Mouse (Mus musculus) CH12.LX (cell line): ENCODE results near the gene Dusp16. TPM values are rescaled to one million over a fixed set of nuclear protein-coding genes. Genes with fewer than 3 reads are reported as not detected.

Source experiments
- DNase-seq: peaks from one replicate; pipeline ENCODE4 v3.0.0-alpha.2; 2013; ENCODE audit errors: extremely low read depth
- H3K27ac ChIP-seq: 2 replicates; pipeline ENCODE4 v1.5.1; 2012; ENCODE audit warnings: low read depth, mild to moderate bottlenecking, control low read depth, moderate library complexity; ENCODE audit not compliant: insufficient read depth
- H3K27me3 ChIP-seq: replicated peaks from 2 replicates; pipeline ENCODE3; 2012; ENCODE audit warnings: inconsistent platforms
- H3K36me3 ChIP-seq, 2 experiments: replicated peaks in 1 of 2; 2 replicates each; pipeline versions ENCODE3 to v1.6.1; 2012; ENCODE audit warnings: inconsistent platforms in 1 of 2, low read length in 1 of 2, mild to moderate bottlenecking in 1 of 2, mixed read lengths in 1 of 2, moderate library complexity in 1 of 2; ENCODE audit not compliant: control insufficient read depth in 1 of 2, insufficient read depth in 1 of 2
- H3K4me1 ChIP-seq, 2 experiments: 2 replicates each; pipeline ENCODE4 v1.6.1; 2012; ENCODE audit warnings: inconsistent platforms in 1 of 2, moderate library complexity in 1 of 2; ENCODE audit not compliant: insufficient read depth in 2 of 2, control insufficient read depth in 1 of 2
- H3K4me2 ChIP-seq: 2 replicates; pipeline ENCODE4 v1.6.1; 2012; ENCODE audit warnings: low read depth, mild to moderate bottlenecking, control low read depth; ENCODE audit not compliant: poor library complexity, insufficient read depth, severe bottlenecking
- H3K4me3 ChIP-seq, 3 experiments: fragments of 150-350 bp in 1 of 3; sonication (generic) in 1 of 3; replicated peaks in 1 of 3; 2 replicates each; pipeline versions ENCODE3 to v1.5.1; 2011 to 2012; ENCODE audit warnings: low read depth in 2 of 3, low read length in 2 of 3, mild to moderate bottlenecking in 2 of 3, moderate library complexity in 2 of 3, control low read depth in 1 of 3, improper control_type of control experiment in 1 of 3, inconsistent platforms in 1 of 3, mixed read lengths in 1 of 3; ENCODE audit not compliant: poor library complexity in 1 of 3
- H3K79me2 ChIP-seq: replicated peaks from 2 replicates; pipeline ENCODE4 v1.6.1; 2012; ENCODE audit warnings: mild to moderate bottlenecking, moderate library complexity; ENCODE audit not compliant: control insufficient read depth, poor library complexity, insufficient read depth, severe bottlenecking; ENCODE audit errors: extremely low read depth
- H3K9ac ChIP-seq: 2 replicates; pipeline ENCODE4 v1.6.1; 2012; ENCODE audit warnings: low read depth, mild to moderate bottlenecking, control low read depth, moderate library complexity; ENCODE audit not compliant: insufficient read depth
- H3K9me3 ChIP-seq: replicated peaks from 2 replicates; pipeline ENCODE3; 2012; ENCODE audit warnings: low read length, inconsistent platforms, mixed read lengths
- CHD1 ChIP-seq: IDR thresholded peaks from 2 replicates; pipeline ENCODE4 v1.6.1; 2012; ENCODE audit warnings: low read depth, low read length, improper control_type of control experiment, inconsistent platforms
- CTCF ChIP-seq, 2 experiments: IDR thresholded peaks in 1 of 2; conservative IDR thresholded peaks in 1 of 2; 2 replicates each; pipeline ENCODE4 v1.5.1; 2011 to 2012; ENCODE audit warnings: low read depth in 2 of 2, low read length in 2 of 2, improper control_type of control experiment in 1 of 2, inconsistent platforms in 1 of 2, mild to moderate bottlenecking in 1 of 2, moderate library complexity in 1 of 2
- E2F4 ChIP-seq: IDR thresholded peaks from 2 replicates; pipeline ENCODE4 v1.6.1; 2011; ENCODE audit warnings: low read depth, low read length, improper control_type of control experiment; ENCODE audit not compliant: insufficient replicate concordance
- GABPA ChIP-seq: IDR thresholded peaks from 2 replicates; pipeline ENCODE4 v1.6.1; 2012; ENCODE audit warnings: low read depth, low read length, improper control_type of control experiment, inconsistent platforms; ENCODE audit not compliant: insufficient replicate concordance
- IRF4 ChIP-seq: IDR thresholded peaks from 2 replicates; pipeline ENCODE4 v1.6.1; 2014; ENCODE audit warnings: low read depth, mild to moderate bottlenecking, inconsistent platforms, low read length, improper control_type of control experiment
- JUND ChIP-seq: conservative IDR thresholded peaks from 2 replicates; pipeline ENCODE4 v1.6.1; 2011; ENCODE audit warnings: low read depth, low read length, improper control_type of control experiment
- KAT2A ChIP-seq: IDR thresholded peaks from 2 replicates; pipeline ENCODE4 v1.6.1; 2012; ENCODE audit warnings: low read length, improper control_type of control experiment, inconsistent platforms; ENCODE audit not compliant: insufficient replicate concordance
- MAFK ChIP-seq: IDR thresholded peaks from 2 replicates; pipeline ENCODE4 v1.6.1; 2011; ENCODE audit warnings: low read length, improper control_type of control experiment; ENCODE audit not compliant: insufficient replicate concordance
- MAX ChIP-seq: IDR thresholded peaks from 2 replicates; pipeline ENCODE4 v1.6.1; 2011; ENCODE audit warnings: low read length, improper control_type of control experiment
- MAZ ChIP-seq: IDR thresholded peaks from 2 replicates; pipeline ENCODE4 v1.6.1; 2012; ENCODE audit warnings: low read depth, mild to moderate bottlenecking, inconsistent platforms, low read length, improper control_type of control experiment, moderate library complexity
- MEF2A ChIP-seq: IDR thresholded peaks from 2 replicates; pipeline ENCODE4 v1.6.1; 2014; ENCODE audit warnings: low read depth, mild to moderate bottlenecking, inconsistent platforms, low read length, improper control_type of control experiment, borderline replicate concordance
- PAX5 ChIP-seq: IDR thresholded peaks from 2 replicates; pipeline ENCODE4 v1.6.1; 2012; ENCODE audit warnings: low read length, inconsistent platforms, mixed read lengths
- POLR2A ChIP-seq: IDR thresholded peaks from 2 replicates; pipeline ENCODE4 v1.6.1; 2011; ENCODE audit warnings: low read depth, mild to moderate bottlenecking, improper control_type of control experiment, low read length
- RAD21 ChIP-seq: IDR thresholded peaks from 2 replicates; pipeline ENCODE4 v1.6.1; 2011; ENCODE audit warnings: low read depth, mild to moderate bottlenecking, low read length, improper control_type of control experiment, moderate library complexity
- RCOR1 ChIP-seq: conservative IDR thresholded peaks from 2 replicates; pipeline ENCODE4 v1.6.1; 2012; ENCODE audit warnings: low read depth, mild to moderate bottlenecking, inconsistent platforms, low read length, improper control_type of control experiment
- UBTF ChIP-seq: IDR thresholded peaks from 2 replicates; pipeline ENCODE4 v1.6.1; 2012; ENCODE audit warnings: low read depth, mild to moderate bottlenecking, inconsistent platforms, low read length, improper control_type of control experiment, moderate library complexity
- USF2 ChIP-seq: conservative IDR thresholded peaks from 2 replicates; pipeline ENCODE4 v1.6.1; 2011; ENCODE audit warnings: low read depth, low read length, improper control_type of control experiment
- ZC3H11A ChIP-seq: IDR thresholded peaks from 2 replicates; pipeline ENCODE4 v1.6.1; 2012; ENCODE audit warnings: low read depth, mild to moderate bottlenecking, inconsistent platforms, low read length, improper control_type of control experiment
- ZKSCAN1 ChIP-seq: IDR thresholded peaks from 2 replicates; pipeline ENCODE4 v1.6.1; 2012; ENCODE audit warnings: low read depth, inconsistent platforms, low read length, improper control_type of control experiment, borderline replicate concordance
- ZMIZ1 ChIP-seq: IDR thresholded peaks from 2 replicates; pipeline ENCODE4 v1.6.1; 2012; ENCODE audit warnings: low read depth, mild to moderate bottlenecking, inconsistent platforms, low read length, improper control_type of control experiment
- ZNF384 ChIP-seq: IDR thresholded peaks from 2 replicates; pipeline ENCODE4 v1.6.1; 2012; ENCODE audit warnings: low read depth, low read length, improper control_type of control experiment, inconsistent platforms
- dilution Hi-C: fragments of 300-500 bp; cut with MboI; formaldehyde crosslinking; loops from 2 replicates; pipeline ENCODE4 v1.14.3; 2020; ENCODE audit warnings: low sequenced_read_pairs; ENCODE audit not compliant: extremely low pct_unique_long_range_greater_than_20kb, extremely low pct_ligation_motif_present
- in situ Hi-C: fragments of 300-500 bp; cut with MboI; formaldehyde crosslinking; loops from 3 replicates; pipeline ENCODE4 v1.14.3; 2019; ENCODE audit warnings: low sequenced_read_pairs, low pct_ligation_motif_present, low pct_unique_long_range_greater_than_20kb, mixed read lengths
- polyA plus RNA-seq: library from polyadenylated mRNA; unstranded; fragments of >175 nt; gene quantifications from 2 replicates; pipeline ENCODE4 v1.2.1, GENCODE M21; 2012; ENCODE audit warnings: low read depth; ENCODE audit not compliant: insufficient read length
- total RNA-seq, 2 experiments: library from RNA; depleted of rRNA; stranded (reverse); fragments of 300-350 nt in 1 of 2; fragments of >200 nt in 1 of 2; gene quantifications; 2 replicates each; pipeline ENCODE4 v1.2.3; 2012 to 2014

Dusp16 gene
- total and polyA plus RNA-seq, 3 experiments, result 3.7 to 13.1 (median 10.6) TPM

DNA sequence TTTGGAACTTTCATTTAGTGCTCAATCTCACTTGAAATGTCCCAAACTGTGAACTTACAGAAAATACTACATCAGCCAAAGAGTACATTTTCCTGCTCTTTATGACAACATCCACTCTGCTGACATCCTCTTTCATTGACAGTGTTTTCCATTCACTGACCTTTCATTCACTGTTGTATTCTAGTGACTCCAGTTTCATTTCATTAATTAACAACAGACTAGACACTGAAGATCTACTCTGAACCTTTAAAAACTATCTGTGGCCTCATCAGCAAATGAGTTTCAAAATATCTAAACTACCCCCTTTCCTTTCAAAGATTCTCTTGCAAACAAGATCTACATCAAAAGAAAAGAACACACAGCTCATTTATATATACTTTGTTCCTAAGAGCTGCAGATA lies 48.9 kb downstream of the Dusp16 start:
- no peaks in the 10 kb centered on the region; the same call in 1 of the 2 replicates for H3K79me2 ChIP-seq
- dilution Hi-C loops, result no loop called here
- no peaks in the 10 kb centered on the region for H3K9me3 ChIP-seq
- H3K27me3 ChIP-seq, result no peaks in the 10 kb centered on the region
- peaks cover 16 to 48% of the 10 kb centered on the region in 2 experiments for H3K36me3 ChIP-seq
- DNase-seq, result no peak
- no peak overlapping the region for H3K4me3 ChIP-seq
- TF ChIP-seq ZKSCAN1, result no peak
- TF ChIP-seq MAX, result no peak
- TF ChIP-seq IRF4, result no peak
- no peak for TF ChIP-seq UBTF
- TF ChIP-seq GABPA, result no peak
- TF ChIP-seq RAD21, result no peak
- no peak for TF ChIP-seq MAZ
- TF ChIP-seq MAFK, result no peak
- no peak for TF ChIP-seq USF2
- no peak for TF ChIP-seq CHD1
- TF ChIP-seq ZNF384, result no peak
- TF ChIP-seq JUND, result no peak
- no peak for TF ChIP-seq KAT2A
- TF ChIP-seq CTCF (conservative IDR thresholded peaks at IDR 0.05 in 1 of 2, IDR thresholded peaks at IDR 0.05 in 1 of 2; ENCODE audit: low read depth in 2 of 2, low read length in 2 of 2), result no peak
- TF ChIP-seq ZMIZ1, result no peak
- no peak for TF ChIP-seq E2F4
- TF ChIP-seq, all 38 proteins: peak for 0
- Histone ChIP-seq H3K4me2 (no peak overlapping the region), H3K9ac (no peak overlapping the region), H3K4me1 (peaks cover 0 to 15% of the 10 kb centered on the region in 2 experiments; a peak in 2 of 4 replicates), H3K27ac (no peak overlapping the region)
- in situ Hi-C loops, result no loop called here

DNA sequence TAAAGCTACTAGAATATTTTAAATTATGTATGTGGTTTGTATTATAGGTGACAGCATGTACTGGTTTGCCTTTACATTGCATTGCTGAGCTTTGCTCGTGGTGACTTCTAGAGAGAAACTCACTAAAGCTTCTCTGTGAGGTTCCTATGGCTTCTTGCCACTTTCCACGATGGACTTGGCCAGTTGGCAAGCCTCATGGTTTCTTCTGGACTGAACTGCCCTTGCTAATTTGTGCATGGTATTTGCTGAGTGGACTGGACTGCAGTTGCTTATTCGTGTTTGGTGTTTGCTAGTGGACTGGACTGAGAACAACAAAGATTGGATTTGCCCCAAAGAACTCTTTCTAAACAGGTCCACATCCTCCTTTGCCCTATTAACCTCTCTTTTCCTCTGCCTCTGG lies 55.6 kb downstream of the Dusp16 start:
- dilution Hi-C loops, result no loop called here
- no peak overlapping the region for H3K4me3 ChIP-seq
- no peak overlapping the region for H3K9ac ChIP-seq
- in situ Hi-C loops, result no loop called here
- no peak overlapping the region for H3K4me2 ChIP-seq
- DNase-seq, result no peak
- TF ChIP-seq MAZ, result no peak
- TF ChIP-seq ZC3H11A, result no peak
- TF ChIP-seq USF2, result no peak
- no peak for TF ChIP-seq POLR2A
- TF ChIP-seq RCOR1, result no peak
- TF ChIP-seq PAX5, result no peak
- no peak for TF ChIP-seq MEF2A
- no peak overlapping the region for H3K27ac ChIP-seq
- H3K9me3 ChIP-seq, result no peaks in the 10 kb centered on the region
- peaks cover 0 to 8% of the 10 kb centered on the region in 2 experiments; a peak in 2 of 4 replicates for H3K4me1 ChIP-seq
- peaks cover 22 to 65% of the 10 kb centered on the region in 2 experiments for H3K36me3 ChIP-seq
- H3K79me2 ChIP-seq, result no peaks in the 10 kb centered on the region
- H3K27me3 ChIP-seq, result no peaks in the 10 kb centered on the region
